Mouse (Mus musculus) lung, adult 18-20 months (tissue): ENCODE measurements around the gene Dnmt3l.

Source experiments
- DNase-seq, 2 experiments: peaks; one replicate each; pipeline ENCODE4 v3.0.0; 2022; ENCODE audit warnings: mixed read lengths in 2 of 2

Gene Dnmt3l

DNA sequence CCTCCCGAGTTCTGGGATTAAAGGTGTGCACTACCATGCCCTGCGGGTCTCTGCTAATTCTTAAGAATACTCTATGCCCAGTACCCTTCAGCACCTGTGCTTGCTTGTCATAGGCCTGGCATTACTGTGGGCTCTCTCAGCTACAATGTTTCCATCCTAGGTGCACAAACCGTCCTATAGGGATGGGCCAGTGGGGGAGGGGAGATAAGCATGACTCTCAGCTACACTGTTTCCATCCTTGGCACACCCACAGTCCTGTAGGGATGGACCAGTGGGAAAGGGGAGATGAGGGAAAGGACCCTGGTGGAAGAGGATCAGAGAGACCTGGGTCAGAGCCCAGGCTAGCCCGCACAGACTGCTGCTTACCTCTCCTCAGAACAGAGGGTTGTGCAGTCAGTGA lies 4.6 kb upstream of the Dnmt3l start:
- DNase-seq, result no peak

DNA sequence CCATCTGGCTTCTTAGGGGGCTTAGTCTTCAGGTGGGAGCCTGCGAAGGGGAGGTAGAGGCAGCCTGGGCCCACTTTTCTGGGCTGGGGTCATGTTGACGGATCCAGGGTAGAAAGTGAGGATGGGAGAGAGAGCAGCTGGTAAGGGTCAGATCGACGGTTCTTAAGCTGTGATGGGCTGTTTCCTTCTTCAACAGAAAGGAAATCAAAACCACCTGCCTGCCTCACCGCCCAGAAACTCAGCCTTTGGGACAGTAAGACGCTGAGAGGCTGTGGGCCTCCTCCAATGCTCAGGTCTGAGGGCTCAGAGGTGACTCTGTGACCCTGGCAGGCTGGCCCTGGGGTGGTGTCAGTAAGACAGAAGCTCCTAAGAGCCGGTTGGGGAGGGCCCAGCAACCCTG lies 349 bp downstream of the Dnmt3l start:
- no peak for DNase-seq

DNA sequence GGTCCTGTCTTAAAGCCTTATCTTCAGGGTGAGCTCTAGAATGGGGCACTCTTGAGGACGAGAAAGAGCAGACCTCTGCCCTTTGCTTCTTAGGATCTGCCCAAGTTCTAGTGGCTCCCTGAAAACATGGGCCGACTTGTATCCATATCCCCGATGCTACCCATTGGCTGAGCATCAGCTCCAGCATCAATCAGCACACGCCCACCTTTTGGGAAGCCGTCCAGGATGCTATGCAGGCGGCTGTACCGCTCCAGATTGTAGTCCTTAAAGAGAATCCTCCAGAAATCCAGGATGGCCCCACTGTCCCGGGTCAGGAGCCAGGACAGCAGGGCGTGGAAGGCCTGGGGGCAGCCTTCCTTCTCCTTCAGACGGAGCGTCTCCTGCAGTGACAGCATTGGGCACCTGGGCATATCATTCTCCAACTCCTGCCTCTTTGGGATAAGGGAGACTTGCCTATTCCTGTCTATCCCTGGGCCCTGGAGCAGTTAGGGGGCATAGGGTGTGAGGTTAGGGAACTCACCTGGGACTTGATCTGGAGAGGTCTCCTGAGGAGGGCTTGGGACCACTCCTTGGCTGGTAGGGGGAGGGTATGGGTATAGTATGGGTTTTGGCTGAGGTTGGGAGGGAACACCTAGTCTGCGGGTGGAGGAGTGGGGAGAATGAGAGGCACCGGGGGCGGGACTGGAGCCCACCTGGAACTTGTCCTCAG lies 1.1 kb downstream of the Dnmt3l start:
- no peak for DNase-seq

DNA sequence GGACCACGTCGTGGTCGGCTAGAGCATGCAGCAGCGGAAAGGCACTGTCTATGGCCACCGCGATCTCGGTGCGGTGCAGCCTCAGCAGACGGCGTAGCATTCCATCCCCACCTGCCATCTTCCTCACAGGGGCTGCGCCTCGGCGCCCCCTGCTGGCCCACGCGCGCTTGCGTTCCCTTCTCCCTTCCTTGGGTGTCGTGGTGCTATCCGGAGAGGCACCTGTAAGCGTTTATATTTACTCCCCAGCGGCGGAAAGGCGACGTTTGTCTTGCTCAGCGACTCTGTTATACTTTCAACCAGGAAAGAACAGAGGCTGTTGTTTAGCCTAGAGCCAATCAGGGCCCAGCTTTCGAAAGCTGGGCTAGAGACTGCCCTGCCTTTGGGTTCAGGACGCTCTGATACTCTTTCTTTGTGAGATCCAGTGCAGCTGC lies 1.7 kb downstream of the Dnmt3l start, which contains the start of gene Aire:
Gene Aire, minus strand, starts transcription at position 205 of the 431 bp plus-strand sequence.
- DNase-seq, result peak; percentile 64 to 70

DNA sequence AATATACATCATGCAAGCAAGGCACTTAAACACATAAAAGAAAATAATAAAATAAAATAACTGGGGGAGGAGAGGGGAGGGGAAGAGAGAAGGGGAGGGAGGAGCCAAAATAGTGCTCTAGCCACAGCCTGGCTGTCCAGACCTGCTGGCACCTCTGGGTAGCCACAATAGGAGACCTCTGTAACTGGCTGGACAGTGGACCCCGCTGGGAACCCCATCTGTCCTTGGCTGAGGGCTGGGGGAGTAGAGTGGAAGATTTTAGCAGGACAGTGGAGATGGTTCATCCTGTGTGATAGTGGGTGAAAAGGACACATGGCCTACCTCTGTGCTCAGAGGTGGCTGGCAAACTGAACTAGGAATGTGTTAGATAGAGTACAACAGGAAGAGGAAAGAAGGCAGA lies 2.8 kb downstream of the Dnmt3l start:
- no peak for DNase-seq

DNA sequence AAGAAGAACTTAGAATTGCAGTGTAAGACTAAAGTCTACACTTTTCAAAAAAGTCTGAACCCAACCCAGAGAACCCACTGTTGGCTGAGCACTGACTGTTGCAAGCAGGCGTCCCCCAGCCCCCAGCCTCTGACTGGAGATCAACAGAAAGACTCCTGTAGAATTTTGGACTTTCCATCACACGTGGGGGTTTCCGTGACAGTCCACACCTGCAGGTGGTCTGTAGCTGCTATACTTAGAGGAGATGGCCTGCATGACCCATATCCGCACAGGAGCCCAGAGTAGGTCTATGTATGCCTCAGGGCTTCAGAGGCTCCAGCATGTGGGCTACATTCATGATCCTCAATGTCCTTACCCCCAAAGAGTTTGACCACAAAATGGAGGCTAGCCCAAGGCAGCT lies 4.6 kb downstream of the Dnmt3l start:
- DNase-seq, result no peak

DNA sequence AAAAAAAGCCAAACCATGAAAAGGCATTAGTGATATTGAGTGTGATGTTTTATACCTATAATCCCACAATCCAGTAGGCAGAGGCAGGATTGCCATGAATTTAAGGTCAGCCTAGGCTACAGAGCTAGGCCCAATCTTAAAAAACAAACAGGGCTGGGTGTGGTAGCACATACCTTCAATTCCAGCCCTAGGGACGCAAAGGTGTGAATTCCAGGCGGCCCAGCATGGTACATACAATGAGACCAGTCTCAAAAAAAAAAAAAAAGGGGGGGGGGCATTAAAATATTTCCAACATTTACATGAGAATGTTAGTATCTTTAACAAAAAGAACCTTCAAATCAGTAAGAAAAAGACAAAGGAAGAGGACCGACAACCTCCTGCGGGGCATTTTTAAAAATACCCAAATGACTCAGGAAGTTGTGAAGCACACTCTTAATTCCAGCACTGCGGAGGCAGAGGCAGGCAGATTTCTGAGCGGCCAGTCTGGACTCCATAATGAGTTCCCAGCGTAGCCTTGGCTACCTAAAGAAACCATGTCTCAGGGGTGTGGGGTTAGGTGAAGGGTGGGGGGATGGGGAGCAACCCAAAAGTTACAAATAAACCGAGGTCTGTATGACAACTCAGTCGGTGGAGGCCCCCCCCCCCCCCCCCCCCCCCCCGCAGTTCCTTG lies 6.4 kb downstream of the Dnmt3l start:
- no peak for DNase-seq

DNA sequence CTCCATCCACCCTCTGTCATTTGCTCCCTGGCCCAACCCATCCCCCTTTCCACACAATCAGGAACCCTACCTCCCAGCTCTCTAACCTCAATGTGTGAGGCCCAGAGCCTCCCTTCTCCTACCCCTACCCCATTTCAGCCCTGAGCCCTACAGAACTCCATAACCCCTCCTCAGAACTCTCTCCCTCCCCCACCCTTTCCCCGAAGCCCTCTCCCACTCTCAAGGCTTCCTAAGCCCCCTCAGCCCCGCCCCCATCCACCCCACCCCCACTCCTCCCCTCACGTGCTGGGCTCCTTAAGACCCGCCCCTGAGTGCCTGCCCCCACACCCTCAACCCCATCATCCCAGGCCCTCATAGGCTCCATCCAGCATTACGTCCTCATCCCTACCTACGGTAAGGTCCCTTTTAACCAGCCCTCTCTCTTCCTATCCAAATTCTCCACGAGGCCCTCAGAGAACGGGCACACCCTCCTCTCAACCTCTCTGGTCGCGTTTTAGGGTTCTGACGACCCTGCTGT lies 7.8 kb downstream of the Dnmt3l start:
- no peak for DNase-seq

DNA sequence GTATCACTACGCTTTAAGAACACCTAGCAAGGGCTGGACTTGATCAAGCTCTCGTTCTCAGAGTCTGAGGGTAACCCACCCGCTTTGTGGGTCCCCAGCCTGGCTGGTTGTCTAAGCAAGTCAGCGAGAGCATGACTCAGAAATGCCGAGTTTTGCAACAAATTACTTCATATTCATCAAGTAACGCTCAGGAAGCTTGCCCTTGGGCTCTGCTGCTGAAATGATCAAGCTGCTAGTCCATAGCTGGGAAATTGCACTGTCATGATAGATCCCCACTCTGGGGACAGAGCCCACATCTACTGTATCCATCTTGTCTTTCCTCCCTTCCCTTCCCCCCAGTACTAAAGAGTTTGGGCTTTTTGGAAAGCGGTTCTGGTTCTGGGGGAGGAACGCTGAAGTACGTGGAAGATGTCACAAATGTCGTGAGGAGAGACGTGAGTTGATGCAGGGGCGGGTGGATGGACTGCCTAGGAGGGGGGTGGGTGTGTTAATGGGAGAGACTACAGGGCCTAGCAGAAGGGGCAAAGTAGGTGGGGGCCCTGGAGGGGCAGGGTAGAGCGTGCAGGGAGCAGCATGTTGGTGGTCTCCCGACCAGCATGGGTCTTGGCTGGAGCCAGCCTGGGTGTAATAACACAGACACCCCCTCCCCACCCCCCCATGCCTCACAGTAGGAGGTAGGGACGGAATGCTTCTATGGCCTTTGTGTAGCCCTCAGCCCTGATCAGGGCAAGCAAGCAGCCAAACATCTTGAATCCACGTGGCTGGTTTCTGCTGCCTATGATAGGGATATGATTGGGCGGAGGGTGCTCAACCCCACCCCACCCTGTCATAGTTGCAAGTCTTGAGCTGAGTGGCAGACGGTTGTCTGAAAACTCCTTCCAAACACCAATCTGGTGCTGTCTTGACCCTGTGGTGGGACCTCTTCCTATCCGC lies 13.2 kb downstream of the Dnmt3l start:
- peak; percentile 50 to 65 for DNase-seq

DNA sequence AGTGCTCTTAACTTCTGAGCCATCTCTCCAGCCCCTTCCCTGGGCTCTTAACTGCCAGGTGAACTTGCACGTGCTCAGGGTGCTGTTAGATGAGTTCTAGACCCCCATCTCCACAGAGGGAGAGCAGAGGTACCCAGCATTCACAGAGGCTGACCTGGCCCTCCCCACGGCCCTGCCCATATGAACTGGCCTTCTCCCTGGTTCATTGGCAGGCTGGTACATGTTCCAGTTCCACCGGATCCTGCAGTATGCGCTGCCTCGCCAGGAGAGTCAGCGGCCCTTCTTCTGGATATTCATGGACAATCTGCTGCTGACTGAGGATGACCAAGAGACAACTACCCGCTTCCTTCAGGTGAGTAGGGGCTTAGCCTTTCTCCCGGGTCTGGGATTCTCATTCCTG lies 15.3 kb downstream of the Dnmt3l start:
- DNase-seq, result no peak

DNA sequence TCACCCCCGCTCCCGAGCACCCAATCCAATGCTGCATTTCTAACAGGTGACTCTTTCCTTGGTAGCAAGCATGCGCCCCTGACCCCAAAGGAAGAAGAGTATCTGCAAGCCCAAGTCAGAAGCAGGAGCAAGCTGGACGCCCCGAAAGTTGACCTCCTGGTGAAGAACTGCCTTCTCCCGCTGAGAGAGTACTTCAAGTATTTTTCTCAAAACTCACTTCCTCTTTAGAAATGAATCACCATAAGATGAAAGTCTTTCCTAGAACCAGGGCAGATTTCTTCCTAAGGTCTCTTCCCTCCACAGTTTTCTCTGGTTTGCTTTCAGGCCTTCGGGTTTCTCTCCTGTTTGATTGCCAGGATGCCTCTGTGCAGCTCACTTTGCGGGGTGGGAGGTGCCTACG lies 21.4 kb downstream of the Dnmt3l start:
- DNase-seq, result no peak

DNA sequence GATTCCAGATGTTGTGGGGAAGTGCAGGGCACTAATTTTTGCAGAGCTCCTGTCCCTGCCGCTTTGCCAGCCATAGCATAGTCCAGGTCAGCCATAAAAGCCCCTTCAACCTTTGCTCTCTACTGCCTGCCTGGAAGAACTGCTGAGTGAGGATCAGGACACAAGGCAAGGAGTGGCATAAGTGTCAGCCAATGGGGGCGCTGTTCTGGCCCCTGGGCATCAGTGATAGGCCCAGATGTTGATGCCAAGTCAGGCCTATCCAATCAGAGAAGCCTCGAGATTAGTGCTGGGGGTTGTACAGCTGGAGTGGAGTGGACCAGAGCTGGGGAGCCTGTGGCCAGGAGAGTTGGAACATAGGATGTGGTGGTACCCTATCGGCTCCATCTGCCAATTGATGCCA lies 25.5 kb downstream of the Dnmt3l start:
- no peak for DNase-seq

DNA sequence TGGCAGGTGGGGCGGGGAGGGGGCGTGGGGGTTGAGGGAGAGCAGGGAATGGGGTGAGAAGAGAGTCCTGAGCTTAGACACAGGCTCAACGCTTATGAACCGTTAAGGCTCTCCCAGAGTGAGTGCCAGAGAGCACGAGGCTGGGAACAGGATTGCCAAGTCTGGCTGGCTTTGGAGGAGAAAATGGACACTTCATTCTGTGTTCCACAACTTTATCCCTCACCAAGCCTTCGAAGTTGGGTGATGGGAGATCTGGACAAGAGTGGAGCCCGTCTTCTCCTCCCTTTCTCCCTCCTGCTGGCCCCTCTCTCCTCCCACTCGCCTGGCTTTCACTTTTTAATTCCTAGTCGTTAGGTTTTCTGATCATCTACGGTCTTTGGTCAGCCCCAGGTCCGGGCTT lies 26.8 kb downstream of the Dnmt3l start:
- DNase-seq, result no peak

DNA sequence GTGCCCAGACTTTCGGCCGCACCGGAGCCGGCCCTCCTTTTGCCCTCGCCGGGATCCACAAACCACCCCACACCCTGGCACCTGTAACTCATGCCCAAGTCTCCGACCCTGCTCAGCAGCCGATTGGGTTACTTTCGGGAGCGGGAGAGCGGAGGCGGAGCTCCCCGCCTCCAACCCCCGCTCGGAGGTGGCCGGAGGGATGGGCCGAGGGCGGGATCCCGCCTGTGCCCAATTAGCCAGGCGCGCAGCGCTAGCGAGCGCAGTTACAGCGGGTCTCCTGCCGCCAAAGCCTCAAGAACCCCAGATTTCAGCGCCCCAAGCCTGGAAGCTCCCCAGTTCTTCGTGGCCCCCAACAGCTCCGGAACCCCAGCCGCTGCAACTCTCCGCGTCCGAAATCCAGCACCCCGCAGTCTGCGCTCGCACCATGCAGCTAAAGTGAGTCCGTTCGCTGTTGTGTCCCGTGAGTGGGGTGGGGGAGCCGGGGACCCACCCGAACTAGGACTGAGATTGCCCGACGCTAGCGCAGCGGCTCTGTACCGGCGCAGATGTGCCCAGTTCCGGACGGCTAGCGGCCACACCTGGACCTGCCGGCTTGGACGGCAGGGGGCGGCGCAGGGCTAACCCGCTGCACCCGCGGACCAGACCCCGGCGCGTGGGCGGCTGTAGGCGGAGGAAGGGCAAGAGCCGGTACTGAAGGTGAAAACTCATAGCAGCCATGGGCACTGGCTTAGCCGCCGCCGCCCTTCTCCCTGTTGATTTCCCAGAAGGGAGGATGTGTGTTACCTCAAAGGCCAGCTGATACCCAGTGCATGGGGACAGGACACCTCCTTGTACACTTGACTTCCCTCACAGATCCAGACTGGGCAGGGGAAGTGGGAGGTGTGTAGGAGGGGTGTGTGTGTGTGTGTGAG lies 27.6 kb downstream of the Dnmt3l start, which contains the start of gene Icosl:
Gene Icosl, plus strand, starts transcription at position 202 of the 911 bp plus-strand sequence.
- peak; percentile 85 to 88 for DNase-seq

DNA sequence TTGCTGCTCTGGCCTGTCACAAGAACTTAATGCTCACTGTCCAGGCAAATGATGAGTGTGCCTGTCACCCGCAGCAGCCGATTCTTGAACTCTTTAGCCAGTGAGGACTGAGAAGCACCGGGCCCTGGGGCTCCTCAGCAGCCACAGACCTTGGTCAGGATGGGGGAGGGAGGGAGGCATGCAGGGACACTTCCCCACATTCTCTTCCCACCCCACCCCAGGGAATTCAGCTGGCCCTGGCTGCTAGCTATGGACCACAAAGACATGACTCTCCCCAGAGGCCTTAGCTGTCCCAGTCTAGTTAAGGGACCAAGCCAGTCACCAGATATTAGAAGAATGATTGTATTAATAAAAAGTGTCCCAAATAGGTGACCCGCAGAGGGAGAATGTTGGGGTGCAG lies 32.4 kb downstream of the Dnmt3l start:
- DNase-seq, result no peak

DNA sequence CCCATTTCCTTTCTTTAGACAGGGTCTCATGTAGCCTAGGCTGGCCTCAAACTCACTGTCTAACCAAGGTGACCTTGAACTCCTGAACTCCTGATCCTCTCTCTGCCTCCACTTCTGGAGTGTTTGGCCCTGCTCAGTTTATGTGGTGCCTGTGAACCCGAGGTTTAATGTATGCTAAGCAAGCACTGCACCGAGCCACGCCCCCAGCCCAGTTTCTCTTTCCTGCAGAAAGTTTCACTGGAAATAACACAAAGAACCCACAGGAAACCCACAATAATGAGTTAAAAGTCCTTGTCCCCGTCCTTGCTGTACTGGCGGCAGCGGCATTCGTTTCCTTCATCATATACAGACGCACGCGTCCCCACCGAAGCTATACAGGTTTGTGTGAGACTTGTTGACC lies 33.2 kb downstream of the Dnmt3l start:
- no peak for DNase-seq

DNA sequence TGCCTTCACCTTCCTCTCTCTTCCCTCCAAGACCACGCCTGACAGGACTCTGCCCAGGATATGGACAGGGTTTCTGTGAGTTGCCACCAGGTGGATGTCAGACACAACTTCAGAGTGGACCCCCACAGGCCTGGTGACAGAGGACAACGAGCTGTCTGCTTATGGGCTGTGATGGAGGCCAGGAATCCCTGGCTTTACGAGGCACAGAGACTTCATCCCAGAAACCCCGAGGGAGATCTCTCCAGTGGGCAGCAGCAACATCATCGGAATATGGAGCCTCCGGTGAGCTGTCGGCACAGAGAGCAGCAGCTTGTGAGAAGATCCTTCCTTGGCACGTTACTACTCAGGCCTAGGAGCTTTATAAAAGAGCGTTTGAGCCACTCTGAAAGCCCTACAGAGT lies 36.1 kb downstream of the Dnmt3l start:
- DNase-seq, result no peak

DNA sequence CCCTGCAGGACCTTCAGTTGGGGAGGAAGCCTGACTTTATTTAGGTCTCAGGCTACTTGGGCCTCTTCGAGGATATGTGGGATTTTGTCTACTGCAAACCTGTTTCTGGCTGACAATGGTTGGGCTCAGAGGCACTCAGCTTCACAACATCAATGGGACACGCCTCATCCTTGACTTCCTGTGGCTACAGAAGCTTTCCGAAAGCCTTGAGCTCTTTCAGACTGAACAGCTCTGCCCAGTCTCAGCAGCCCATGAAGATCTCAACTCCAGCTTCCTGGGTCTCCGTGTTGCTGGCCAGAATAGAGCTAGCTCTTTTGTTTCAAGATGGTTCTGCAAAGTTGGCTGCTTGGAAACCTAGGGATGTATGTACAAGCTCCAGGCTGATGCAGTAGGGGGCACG lies 36.5 kb downstream of the Dnmt3l start:
- no peak for DNase-seq

DNA sequence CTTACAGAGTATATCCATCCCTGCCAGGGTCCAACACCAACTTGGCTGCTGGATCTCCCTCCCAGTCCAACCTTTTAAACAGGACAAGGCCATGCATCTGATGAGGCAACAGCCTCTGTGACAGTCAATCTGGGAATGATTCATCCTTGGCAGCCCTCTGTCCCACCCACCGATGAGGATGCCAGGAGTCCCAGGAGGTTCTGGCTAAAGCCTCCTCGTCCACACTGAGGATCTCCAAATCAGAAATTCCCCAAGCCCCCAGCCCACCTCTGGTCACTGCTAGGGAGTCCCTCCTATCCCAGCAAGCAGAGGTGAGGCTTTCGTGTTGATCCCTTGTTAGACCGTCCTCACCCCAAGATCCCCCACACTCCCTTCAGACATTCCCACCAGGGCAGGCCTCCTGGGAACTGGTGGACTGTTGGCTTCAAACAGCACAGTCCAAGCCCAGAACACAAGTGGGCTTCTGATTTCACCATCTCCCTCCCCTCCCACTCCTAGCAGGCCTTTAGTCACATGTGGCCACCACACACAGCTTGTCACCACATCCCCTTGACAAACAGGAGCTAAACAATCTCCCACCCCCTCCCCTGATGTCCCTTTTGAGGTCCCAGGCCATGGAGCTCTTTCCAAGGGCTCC lies 38.3 kb downstream of the Dnmt3l start:
- DNase-seq, result peak; percentile 40 to 56

DNA sequence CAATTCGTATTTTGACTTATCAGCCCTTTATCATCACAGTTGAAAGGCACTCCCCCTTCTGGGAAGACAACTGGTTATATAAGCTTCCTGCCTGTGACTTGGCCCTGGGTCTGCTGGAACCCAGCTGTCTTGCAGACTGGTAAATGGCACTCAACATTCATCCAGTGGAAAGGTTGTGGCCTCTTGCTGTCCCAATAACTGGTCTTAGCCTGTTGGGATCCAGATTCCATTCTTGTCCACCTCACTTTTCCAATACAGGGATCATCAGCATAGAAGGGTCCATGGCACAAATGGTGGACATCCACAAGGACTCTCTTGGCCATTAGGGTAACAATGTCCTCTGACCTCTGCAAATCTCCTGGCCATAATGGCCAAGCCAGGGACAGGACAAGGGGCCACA lies 42.3 kb downstream of the Dnmt3l start:
- no peak for DNase-seq

DNA sequence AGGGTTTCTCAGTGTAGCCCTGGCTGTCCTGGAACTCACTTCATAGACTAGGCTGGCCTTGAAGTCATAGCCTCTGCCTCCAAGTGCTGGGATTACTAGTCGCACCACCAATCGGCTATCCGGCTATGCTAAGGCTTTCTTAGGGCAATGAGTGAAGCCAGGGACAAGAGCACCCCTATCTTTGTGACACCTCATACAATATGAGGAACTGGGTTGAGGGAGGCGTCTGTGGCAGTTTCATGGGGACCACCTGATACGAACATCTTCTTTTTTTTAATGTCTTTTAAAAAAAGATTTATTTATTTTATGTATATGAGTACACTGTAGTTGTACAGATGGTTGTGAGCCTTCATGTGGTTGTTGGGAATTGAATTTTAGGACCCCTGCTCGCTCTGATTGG lies 44.0 kb downstream of the Dnmt3l start:
- DNase-seq, result no peak
